Mouse (Mus musculus): ENCODE results near the gene Tmem129.
A peak's percentile ranks its signal among the peaks of the same experiment; 100 is the strongest.

Tmem129 gene

GRCm38 (mm10) chr5:33657787-33658663, at the start of gene Tmem129, which contains the start of gene Tacc3:
Tmem129 (minus strand) TSS chr5:33658416.
Tacc3 (plus strand) TSS chr5:33658128.
- DNase-seq, result peak; percentile 97 to 100

- no peak for DNase-seq
These were observed 48.9 kb upstream of the Tmem129 start for GRCm38 (mm10) chr5:33707163-33707562.

- no peak for DNase-seq
These were observed 48.1 kb upstream of the Tmem129 start for GRCm38 (mm10) chr5:33706350-33706629.

GRCm38 (mm10) chr5:33705612-33706349, 47.6 kb upstream of the Tmem129 start:
- no peak for DNase-seq

GRCm38 (mm10) chr5:33704945-33705611, 46.9 kb upstream of the Tmem129 start:
- DNase-seq, result no peak

GRCm38 (mm10) chr5:33703999-33704398, 45.8 kb upstream of the Tmem129 start:
- no peak for DNase-seq

GRCm38 (mm10) chr5:33701832-33702231, 43.6 kb upstream of the Tmem129 start:
- DNase-seq, result peak; percentile 37 to 61

- no peak for DNase-seq
These were observed 41.8 kb upstream of the Tmem129 start for GRCm38 (mm10) chr5:33700010-33700409.

- DNase-seq, result no peak
These were observed 40.5 kb upstream of the Tmem129 start for GRCm38 (mm10) chr5:33698669-33699068.

- DNase-seq, result no peak
These were observed 39.8 kb upstream of the Tmem129 start for GRCm38 (mm10) chr5:33697947-33698512.

GRCm38 (mm10) chr5:33697534-33697933, 39.3 kb upstream of the Tmem129 start:
- no peak for DNase-seq

GRCm38 (mm10) chr5:33696430-33696829, 38.2 kb upstream of the Tmem129 start:
- DNase-seq, result no peak

- peak in 1 of 2 experiments; percentile 56 for DNase-seq
These were observed 37.5 kb upstream of the Tmem129 start for GRCm38 (mm10) chr5:33695718-33696121.

GRCm38 (mm10) chr5:33694848-33695717, 36.9 kb upstream of the Tmem129 start:
- DNase-seq, result peak; percentile 25 to 64

- no peak for DNase-seq
These were observed 36.2 kb upstream of the Tmem129 start for GRCm38 (mm10) chr5:33694461-33694847.

GRCm38 (mm10) chr5:33692393-33692792, 34.2 kb upstream of the Tmem129 start:
- DNase-seq, result peak in 1 of 2 experiments; percentile 59

GRCm38 (mm10) chr5:33689852-33690645, 31.8 kb upstream of the Tmem129 start:
- peak; percentile 57 to 88 for DNase-seq

- peak in 1 of 2 experiments; percentile 66 for DNase-seq
These were observed 31.1 kb upstream of the Tmem129 start for GRCm38 (mm10) chr5:33689221-33689844.

- DNase-seq, result no peak
These were observed 30.3 kb upstream of the Tmem129 start for GRCm38 (mm10) chr5:33688278-33689220.
